Mouse (Mus musculus) lung, embryonic 16.5 days (tissue): ENCODE data around the gene Traf3. TPM values are rescaled to one million over a fixed set of nuclear protein-coding genes. Genes with fewer than 3 reads are reported as not detected.

ENCODE experiments used
- polyA plus RNA-seq: library from polyadenylated mRNA; unstranded; fragments of >200 nt; fragmentation: Nextera tagmentation; extraction: Ambion mirVana; gene quantifications from 2 replicates; pipeline ENCODE4 v1.2.1, GENCODE M21; 2015

Gene Traf3
- polyA plus RNA-seq, 1 experiment from 2014 or later, result 7.7 TPM

Other genes with a start within 250 kb of the Traf3 start
- gene Ankrd9, start 187.3 kb upstream of the Traf3 start, polyA plus RNA-seq, result 11.8 and 13.6 TPM in 2 replicates
- gene Rcor1, start 127.0 kb upstream of the Traf3 start, polyA plus RNA-seq, result 8.8 and 10.4 TPM in 2 replicates
- not detected in 2 replicates for gene 4930595D18Rik, start 18.1 kb downstream of the Traf3 start, polyA plus RNA-seq
- gene Amn, start 104.7 kb downstream of the Traf3 start, polyA plus RNA-seq, result 0.44 and 0.69 TPM in 2 replicates
- gene Cdc42bpb, start 211.3 kb downstream of the Traf3 start, polyA plus RNA-seq, result 34.4 and 36.1 TPM in 2 replicates
- 0.79 and 0.80 TPM in 2 replicates for gene Lbhd2, start 240.4 kb downstream of the Traf3 start, polyA plus RNA-seq